Mouse (Mus musculus) right cerebral cortex, postnatal 14 days (tissue): ENCODE data around the gene Ciita.

Experiments used
- DNase-seq: peaks from one replicate; pipeline ENCODE4 v3.0.0; 2022

The Ciita gene

DNA sequence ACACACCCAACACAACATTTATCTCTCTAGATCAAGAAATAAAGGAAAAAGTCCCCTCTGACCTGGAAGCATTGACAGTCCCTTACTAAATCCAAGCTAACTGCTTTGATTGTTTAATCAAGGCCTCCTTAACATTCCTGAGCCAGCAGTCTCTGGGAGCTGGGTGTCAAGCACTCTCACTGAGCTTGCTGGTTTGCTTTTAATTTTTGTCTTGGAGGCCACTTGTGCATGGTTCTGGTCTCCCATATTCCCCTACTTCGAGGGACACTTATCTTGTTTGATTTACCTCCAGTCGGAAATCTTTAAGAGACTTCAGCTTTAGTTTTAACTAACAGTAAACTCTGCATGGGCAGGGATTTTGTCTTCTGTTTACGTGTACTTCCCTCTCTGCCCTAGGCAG lies 4.9 kb upstream of the Ciita start:
- no peak for DNase-seq

DNA sequence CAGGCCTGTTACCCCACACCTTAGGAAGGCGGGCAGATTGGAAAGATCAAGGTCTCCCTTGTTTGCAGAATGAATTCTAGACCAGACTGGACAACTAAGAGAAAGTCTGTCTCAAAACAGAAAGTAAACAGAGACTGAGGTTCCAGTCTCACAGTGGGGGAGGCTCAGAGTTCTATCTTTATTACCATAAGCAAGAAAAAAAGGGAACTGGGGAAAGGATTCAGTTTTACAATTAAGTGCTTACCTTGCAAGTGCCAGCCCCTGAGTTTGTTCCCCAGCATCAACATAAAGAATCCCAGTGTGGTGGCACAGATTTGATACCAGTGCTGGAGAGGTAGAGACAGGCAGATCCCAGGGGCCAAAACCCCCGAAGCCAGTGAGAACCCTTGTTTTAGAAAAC lies 3.9 kb upstream of the Ciita start:
- DNase-seq = no peak

DNA sequence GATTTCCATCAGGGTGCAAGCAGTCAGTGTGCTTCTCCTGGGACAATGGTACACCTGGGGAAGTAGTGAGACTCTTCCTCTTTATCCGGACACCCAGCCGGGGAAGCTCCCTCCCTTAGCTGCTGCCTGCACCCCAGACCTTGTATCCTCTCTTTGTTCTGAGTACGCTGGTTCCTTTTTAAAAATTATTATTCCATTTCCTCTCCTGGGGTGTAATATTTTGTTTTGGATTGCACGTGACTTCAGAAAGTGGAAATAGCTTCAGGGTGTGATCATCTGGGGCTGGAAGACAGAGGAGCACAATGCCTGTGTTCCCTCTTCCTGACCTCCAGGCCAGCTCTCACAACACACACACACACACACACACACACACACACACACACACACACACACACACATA lies 2.5 kb downstream of the Ciita start:
- no peak for DNase-seq

DNA sequence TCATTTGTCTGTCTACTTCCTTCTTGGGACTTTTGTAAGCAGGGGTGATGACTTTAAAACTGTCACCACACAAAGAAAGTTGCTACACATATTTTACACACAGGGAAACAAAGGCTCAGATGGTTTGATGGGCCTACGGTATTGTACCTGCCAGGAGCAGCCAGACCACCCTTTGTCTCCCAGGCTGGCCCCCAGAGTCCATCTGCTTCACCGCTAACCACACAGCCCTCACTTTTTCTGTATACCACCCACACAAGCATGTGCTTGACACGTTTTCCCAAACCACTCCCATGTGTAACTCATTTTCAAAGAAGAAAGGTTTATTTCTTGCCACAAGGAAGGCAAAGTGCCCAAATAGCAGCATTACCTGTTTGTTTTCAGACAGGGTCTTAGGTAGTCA lies 7.1 kb downstream of the Ciita start:
- no peak for DNase-seq

DNA sequence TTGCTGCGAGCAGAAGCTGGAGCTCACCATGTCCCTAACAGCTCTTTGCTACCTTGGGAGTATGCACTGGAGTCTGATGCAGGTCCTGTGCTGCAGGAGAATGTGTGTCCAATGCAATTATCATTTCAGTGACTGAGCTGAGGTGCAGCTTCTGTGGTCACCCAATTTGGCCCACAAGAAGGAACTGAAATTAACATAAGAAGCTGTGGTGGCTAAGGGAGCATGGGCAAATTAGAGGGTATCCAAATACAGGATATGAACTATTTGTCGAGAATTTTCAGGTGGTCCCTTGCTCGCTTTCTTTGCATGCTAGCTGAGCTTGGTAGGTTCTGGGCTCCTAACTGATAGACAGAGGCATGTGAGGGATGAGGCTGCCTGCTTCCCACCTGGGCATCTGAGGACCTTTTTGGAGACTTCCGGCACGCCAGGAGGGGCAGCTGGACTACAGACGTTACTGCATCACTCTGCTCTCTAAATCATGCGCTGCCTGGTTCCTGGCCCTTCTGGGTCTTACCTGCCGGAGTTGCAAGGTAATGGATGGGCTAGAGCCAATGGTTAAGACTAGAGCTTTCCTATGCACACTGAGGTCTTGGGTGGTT lies 8.1 kb downstream of the Ciita start:
- DNase-seq = no peak

DNA sequence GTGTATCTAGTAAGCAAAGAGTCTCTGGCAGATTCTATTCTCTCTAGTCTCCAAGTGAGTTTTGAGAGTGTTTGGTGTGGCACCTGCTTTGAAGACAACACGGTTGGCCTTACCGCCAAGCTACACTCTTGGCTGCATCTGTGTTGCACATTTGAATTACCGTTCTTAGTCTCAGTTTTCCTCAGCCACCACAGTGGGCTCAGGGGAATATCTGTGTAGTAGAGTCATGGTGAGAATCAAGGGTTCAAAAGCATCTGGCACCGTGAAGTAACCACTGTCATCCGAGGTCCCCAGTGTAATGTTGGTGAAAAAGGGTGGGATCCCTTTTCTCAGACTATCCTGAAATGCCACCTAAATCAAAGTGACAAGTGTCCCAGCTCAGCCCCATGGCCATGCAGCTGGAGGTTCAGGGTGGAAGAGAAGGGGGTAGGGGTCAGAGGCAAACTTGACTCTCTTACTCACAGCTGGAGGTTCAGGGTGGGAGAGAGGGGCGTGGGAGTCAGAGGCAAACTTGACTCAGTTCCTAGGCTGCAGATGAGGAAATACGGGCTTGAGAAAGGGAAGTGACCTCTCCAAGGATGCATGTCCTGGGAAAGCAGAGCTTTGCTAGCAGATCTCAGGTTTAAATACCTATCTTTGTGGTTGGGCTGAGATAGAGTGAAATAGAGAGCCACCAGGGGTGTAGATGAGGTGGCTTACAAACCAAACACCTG lies 9.1 kb downstream of the Ciita start:
- DNase-seq = no peak

DNA sequence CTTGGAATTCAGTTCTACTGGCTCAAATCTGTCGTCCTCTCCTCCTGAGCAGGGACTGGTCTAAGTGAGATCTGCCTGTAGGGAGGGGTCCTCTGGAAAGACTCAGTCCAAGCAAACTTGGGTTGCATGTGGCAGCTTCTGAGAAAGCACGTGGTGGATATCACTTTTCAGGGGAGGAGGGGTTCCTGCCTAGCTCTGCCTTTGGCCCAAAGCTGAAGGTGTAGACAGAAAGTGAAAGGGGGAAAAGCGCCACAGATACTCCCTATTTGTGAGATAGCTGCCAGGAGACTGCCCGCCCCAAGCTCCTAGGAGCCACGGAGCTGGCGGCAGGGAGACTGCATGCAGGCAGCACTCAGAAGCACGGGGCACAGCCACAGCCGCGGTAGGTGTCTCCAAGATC lies 9.6 kb downstream of the Ciita start:
- no peak for DNase-seq

DNA sequence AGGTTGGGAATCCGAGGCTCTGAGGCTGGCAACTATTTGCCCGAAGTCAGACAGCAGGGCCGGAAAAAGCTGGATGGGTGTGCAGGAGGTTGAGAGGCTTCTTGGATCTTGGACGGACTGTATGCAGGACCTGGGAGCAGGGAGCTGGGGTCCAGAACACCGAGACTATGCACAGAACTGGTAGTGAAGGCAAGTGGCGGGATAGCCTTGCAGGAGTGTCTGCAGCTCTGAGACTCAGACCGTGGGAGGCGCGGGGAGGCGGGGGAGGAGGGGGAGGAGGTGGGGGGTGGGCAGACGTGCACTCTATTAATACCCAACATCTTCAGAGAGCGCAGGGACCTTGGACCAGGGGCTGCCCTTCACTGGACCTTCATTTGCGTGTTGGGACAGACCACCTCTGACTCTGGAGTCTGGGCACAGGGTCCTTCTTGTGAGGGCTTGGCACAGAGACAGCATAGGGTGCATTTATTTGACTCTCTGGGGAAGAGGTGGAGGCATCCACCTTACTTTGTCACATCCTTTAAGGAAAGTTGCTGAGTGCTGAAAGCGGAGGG lies 10.1 kb downstream of the Ciita start:
- DNase-seq = no peak

DNA sequence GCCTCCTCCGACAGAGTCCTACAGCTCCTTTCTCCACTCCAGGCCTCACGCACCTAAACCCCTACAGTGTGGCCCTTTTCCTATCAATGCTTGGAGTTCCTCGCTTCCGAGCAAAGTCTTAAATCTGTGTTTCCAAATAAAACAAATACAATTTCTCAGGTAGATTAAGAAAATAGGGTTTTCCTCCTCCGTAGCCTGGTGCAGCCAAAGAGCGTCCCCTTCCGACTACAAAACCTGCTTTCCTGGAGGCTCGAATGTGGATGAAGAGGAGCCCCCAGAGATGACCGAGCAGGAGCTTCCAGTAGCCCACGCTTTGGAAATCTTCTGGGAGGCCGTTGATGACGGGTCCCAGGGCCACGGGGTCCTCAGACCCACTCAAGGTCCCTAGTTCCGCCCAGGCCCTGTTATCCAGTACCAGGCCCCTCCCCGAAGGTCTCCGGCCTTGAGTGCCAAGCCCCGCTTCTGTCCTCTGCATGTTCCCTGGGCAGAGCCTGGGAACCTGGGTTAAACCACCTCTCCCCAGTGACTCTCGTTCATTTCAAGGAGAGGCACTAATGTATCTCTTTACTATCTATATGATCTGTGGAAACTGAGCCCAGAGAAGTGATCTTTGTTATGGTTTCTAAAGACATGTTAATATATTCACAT lies 10.8 kb downstream of the Ciita start:
- no peak for DNase-seq

DNA sequence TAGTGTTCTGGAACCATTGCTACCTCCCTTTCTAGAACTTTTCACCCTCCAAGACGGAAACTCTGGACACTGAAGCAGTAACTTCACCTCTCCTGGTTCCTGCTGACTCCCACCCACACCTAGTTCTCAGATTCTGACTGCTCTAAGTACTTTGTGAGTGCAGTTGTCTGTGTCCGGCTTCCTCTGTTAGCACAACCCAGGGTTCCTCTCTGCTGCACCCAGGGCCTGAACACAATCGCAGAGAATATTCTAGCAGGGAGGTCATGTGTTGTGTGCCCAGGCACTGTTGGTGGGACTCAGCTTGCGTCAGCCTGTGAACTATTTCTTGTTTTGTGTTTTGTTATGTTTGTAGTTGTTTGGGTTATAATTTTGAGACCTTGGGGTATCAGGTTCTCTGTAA lies 11.9 kb downstream of the Ciita start:
- no peak for DNase-seq

DNA sequence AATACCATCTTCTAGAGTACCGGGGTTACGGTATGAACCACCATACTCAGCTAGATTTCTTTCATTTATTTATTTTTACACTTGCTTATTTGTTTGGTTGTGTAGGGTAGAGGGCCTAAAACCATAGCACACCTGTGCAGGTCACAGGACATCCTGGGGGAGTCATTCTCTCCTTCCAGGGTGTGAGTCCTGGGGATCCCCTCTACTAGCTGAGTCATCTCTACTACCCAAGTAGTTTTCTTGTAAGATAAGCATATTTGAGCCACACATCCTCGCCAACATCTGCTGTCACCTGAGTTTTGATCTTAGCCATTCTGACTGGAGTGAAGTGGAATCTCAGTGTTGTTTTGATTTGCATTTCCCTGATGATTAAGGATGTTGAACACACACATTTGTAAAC lies 12.7 kb downstream of the Ciita start:
- no peak for DNase-seq

DNA sequence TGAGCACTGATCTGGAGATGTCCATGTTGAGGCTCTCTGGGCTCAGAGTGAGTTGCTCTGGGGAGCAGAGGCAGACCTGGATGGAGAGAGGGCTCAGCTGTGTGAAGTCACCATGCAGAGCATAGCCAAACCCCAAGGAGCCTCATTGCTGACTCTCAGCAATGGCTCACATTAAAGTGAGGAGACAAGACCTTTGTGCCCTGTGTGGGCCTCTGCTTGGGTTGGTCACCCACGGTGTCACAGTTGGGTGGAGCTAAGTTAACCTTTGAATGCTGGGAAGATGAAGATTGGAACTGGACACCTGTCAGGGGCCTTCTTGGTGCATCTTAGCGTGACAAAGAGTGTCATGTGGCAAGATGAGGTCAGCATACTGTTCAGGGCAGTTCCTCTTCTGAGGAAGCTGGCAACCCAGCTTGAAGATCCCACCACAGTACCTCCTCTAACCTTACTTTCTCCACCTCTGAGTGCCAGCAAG lies 16.0 kb downstream of the Ciita start:
- no peak for DNase-seq

DNA sequence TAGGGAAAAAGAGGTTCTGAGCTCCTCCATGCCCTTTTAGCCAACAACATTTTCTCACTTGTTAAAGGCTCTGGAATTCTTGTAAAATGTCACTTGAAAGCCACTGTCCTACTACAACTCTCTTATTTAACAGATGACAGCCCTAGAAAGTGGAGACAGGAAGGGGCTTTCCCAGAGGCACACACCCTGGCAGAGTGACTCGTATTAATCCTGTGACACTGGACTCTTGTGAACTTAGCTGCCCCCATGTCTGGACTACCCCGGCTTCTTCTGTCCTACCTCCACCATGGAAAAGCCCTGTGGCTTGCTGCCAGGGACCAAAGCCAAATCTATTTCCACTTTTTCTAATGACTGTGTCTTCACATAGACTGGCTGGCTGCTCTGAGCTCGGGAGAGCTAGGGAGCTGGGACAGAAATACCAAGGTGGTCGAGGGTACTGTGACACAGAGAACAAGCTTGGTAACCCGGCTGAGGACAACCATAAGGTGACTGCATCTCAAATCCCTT lies 18.3 kb downstream of the Ciita start:
- DNase-seq = no peak

DNA sequence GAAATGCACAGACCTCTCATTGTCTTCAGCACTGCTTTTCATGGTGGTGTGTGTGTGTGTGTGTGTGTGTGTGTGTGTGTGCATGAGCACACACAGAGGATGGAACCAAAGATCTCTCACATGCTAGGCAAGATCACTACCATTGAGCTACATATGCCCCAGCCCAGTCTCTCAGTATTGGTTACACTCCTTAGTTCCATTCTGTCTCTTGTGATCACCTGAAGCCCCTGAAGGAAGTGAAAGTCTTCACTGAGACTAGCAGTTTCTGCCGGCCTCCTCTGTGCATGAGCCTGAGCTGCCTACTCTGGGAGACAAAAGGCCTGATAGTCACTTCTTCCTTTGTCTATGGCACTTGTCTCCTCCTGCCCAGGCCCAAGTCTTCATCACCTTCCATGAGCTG lies 19.3 kb downstream of the Ciita start:
- no peak for DNase-seq

DNA sequence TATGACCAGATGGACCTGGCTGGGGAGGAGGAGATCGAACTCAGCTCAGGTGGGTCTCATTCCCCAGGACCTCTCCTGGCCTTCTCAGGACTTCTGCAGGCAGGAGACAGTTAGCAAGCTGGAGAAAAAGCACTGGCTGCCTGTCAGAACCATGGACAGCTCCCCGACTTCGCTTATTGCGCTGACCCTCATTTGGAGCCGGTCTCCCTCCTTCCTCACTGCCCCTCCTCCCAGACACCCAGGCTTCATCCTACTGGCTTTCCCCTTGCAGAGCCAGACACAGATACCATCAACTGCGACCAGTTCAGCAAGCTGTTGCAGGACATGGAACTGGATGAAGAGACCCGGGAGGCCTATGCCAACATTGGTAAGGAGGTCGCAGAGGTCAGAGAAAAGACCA lies 22.0 kb downstream of the Ciita start:
- DNase-seq = no peak

DNA sequence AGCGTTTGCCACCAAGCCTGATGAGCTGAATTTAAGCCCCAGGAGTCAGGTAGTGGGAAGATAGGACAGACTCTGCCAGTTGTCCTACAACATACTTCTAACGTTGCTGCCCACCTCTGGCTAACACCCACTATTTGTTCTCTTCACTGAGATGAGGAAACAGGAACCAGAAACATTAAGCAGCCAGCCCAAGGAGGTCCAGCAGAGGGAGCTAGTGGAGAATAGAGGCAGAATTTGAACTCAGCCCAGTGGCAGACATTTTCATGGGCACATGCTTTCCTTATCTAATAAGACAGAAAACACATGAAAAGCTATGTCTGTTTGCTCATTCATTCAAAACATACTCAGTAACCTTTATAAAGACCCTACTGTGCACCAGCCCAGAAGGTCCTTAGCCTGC lies 23.2 kb downstream of the Ciita start:
- DNase-seq = no peak

DNA sequence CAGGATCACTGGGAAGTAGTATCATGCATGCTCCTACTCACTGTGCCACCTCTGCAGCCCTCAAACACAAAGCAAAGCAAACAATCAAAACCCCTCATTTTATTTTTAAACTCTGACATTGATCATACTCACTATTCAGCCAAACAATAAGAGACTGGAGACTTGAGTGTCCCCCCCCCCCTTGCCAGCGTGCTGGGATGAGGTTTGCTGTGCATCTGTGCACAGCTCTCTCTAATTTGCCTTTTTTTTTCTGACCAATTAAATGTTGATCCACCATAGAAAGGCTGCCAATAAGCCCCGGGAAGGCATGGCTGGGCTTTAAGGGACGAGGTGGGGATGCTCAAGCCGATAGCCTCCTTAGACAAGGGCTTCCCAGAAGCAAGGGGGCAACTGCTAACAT lies 27.6 kb downstream of the Ciita start:
- no peak for DNase-seq

DNA sequence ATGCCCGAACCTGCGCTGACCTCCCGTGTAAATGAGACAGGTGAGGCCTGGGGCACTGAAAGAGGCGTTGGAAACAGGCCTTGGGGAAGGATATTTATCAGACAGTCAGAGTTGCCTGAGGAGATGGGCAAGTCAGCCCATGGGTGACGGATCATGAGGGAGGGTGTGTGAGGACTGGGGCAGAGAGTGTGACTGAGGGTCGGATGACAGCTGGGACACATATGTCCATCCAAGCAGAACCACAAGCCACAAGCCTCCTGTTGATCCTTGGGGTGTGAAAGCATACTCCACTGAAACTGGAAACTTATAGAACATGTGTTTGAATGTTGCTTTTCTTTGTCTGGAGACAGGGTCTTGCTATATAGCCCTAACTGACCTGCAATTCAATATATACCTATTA lies 28.8 kb downstream of the Ciita start:
- DNase-seq = no peak

DNA sequence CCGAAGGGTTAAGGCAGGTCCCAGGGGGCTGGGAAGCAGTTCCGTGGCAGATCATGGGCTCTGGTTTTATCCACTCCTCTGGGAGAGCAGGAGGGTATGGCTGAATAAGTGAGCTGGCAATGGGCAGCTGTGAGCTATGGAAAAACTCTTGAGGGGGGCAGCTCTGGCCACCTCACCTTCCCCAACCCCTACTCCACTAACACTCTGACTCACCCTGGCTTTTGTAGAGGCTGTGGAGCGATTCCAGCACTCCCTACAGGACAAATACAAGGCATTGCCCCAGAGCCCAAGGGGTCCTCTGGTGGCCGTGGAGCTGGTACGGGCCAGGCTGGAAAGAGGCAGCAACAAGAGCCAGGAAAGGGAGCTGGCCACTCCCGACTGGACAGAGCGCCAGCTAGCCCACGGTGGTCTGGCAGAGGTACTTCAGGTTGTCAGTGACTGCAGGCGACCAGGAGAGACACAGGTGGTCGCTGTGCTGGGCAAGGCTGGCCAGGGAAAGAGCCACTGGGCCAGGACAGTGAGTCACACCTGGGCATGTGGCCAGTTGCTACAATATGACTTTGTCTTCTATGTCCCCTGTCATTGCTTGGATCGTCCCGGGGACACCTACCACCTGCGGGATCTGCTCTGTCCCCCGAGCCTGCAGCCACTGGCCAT lies 30.7 kb downstream of the Ciita start:
- no peak for DNase-seq

DNA sequence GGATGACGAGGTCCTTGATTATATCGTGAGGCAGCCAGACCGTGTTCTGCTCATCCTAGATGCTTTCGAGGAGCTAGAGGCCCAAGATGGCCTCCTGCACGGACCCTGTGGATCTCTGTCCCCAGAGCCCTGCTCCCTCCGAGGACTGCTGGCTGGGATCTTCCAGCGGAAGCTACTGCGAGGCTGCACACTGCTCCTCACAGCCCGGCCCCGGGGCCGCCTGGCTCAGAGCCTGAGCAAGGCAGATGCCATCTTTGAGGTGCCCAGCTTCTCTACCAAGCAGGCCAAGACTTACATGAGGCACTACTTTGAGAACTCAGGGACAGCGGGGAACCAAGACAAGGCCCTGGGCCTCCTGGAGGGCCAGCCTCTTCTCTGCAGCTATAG lies 31.3 kb downstream of the Ciita start:
- no peak for DNase-seq

DNA sequence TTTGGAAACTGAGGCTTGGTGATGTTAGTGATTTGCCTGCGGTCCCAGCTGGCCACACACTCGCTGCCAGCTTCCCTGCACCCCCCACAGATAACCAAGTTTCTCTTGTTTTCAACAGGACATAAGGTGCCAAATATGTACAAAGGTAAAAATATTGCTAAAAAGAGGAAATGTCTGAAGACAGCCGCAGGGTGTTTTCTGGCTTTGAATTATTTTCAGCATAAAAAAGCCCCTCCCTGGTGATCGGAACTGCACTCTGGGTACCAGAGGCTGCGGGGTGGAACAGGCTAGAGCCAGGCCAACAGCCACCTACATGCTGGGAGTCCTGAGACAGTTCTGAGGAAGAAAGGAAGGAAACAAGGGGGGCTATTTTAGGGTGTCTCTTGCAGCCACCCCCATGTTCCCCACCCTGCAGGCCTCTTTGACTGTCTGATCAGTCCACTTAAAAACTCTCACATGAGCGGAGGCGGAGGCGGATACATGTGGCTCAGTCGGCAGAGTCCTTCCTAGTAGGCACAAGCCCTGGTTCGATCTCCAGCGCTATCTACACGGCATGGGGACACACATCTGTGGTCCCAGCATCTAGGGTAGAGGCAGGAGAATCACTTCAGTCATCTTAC lies 36.2 kb downstream of the Ciita start:
- no peak for DNase-seq

DNA sequence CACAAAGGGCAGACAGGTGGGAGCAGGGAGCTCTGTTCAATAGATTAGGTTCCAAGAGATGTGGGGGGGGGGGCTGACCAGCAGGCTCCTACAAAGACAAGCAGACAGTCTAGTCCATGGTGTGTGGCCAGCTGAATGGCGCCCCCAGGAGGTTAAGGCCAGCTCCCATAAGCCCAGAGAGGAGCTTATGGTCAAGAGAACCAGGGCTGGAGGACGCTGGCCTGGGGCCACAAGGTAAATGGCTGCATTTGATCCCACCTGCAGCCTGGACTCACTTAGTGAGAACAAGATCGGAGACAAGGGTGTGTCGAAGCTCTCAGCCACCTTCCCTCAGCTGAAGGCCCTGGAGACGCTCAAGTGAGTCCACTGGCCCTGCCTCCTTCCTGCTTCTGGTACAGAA lies 38.2 kb downstream of the Ciita start:
- DNase-seq = no peak
